Mouse (Mus musculus): Measurements from ENCODE around the gene Epor.

The Epor gene

DNA sequence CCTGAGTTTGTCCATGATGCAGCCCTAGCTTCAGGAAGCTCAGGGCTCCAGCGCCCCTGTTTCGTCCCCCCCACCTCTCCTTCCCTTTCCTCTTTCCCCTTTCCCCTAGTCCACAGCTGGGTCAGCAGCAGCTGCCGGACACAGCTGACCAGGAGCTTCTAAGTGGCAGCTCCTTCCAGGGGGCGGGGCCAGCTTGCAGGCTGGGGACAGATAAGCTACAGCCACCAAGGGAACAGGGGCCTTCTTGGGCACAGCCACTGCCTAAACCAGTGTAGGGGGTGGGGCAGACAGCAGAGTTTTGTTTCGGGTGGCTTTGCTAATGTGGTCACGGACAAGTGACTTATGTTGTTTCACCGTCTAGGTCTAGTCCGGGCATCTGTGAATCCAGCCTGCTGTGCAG is at the start of gene Epor:
TSS of gene Epor (minus strand) at position 90 of the 400 bp plus-strand sequence.
- no peak for DNase-seq (ENCODE audit: low read depth in 2 of 2, low spot score in 2 of 2)

DNA sequence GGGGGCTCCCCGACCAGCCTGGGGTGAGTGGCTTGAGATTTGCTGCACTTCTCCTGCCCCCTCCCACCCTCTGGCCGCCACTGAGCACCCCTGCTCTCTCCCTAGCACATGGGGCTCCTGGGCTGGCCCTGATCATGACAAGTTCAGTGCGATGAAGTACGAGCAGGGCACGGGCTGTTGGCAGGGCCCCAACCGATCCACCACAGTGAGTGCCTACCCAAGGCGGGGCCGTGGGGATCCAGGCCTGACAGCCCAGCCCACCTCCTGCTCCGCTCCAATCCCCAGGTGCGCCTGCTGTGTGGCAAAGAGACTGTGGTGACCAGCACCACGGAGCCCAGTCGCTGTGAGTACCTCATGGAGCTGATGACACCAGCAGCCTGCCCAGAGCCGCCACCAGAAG is 49.4 kb upstream of the Epor start:
- DNase-seq (ENCODE audit: low read depth in 2 of 2, low spot score in 2 of 2): no peak

DNA sequence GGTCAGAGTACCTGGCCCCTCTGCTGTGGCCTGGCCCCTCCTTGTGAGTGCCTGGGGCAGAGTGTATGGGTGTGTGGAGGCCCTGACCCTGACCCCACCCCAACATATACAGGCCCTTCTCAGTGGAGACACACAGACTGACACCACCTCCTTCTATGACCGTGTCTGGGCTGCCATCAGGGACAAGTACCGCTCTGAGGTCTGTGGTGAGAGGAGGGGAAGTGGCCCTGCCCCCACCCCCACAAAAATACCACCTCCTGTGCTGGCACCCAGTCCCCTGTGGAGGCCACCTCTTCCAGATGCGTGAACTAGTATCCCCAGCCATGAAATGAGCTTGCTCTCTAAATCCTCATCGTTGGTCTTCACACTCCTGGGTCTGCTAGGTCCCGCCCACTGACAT is 47.7 kb upstream of the Epor start:
- DNase-seq (ENCODE audit: low read depth in 2 of 2, low spot score in 2 of 2): no peak

DNA sequence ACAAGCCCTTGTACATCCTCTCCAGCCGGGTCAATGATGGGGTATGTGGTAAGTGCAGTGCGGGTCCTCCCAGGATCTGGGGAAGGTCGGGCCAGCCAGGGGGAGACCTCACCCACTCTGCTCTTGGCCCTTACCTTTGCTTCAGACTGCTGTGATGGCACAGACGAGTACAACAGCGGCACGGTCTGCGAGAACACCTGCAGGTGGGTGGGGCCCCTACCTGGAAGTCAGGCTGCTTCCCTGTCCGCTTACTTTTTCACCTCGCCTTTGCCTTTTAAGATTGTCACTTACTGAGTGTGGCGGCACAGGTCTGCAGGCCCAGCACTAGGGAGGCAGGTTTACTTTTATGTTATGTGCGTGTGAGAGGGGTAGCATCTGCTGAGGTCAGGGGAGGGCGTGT is 41.2 kb upstream of the Epor start:
- no peak for DNase-seq (ENCODE audit: low read depth in 2 of 2, low spot score in 2 of 2)

DNA sequence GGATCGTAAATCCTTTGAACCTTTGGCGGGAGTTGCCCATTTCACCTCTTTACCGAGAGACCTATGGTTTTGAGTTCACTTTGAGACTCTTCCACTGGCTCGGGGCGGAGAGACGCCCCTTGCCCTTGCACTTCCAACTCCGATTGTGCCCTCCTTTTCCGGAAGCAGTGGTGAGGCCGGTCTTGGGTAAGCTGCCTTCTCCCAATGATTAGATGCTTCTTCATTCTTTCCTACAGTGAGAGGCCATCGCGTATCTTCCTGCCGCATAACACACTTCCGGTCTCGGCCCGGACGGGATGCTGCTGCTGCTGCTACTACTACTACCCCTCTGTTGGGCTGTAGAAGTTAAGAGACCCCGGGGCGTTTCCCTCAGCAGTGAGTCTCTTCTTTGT is 39.9 kb upstream of the Epor start:
- no peak for DNase-seq (ENCODE audit: low read depth in 2 of 2, low spot score in 2 of 2)

DNA sequence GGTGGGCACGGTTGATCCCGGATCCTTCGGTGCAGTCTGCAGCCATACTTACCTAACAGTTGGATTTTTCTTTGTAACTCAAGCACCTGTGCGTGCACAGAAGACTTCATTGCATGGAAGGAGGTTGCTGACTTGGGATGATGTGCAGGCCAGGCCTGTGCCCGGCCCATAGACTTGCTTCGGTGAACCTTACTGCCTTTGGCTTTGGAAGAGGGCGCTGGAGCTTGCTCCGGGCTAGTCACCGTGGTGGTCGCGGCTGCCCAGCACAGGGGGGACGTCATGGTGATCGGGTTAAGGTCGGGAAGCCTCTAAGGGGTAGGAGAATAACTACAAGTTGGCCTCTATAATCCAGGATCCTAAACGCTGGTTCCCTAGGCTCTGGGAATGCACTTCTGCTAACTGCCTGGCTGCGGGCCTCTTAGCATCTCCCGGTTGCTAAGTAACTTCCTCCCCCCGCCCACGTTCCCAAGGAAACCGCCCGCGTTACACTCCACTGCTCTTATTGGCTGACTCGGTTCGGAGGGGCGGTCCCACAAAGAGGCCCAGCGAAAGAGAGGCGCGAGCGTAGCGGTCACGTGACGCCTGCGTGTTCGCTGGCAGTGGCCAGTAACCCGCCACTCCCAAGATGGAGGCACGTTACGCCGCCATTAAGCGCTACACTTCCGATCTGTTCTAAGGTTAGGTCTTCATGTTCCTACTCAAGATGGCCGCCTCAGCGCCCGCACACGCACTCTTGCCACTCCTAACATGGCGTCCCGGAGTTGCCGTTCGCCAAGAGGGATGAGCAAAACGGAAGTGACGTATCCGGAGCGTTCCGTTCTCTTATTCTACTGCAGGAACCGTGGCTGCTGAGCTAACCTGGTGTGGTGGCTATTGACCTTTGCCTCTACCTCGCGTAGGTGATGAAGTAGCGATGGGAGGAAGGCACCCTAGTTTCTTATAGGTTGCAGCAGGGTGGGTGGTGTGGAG is 39.2 kb upstream of the Epor start, which contains the start of the genes Ccdc151 and Prkcsh:
TSS of gene Ccdc151 (minus strand) at position 441 of the 969 bp plus-strand sequence.
TSS of gene Prkcsh (plus strand) at position 613 of the 969 bp plus-strand sequence.
- peak; percentile 96 to 97 for DNase-seq (ENCODE audit: low read depth in 2 of 2, low spot score in 2 of 2)

DNA sequence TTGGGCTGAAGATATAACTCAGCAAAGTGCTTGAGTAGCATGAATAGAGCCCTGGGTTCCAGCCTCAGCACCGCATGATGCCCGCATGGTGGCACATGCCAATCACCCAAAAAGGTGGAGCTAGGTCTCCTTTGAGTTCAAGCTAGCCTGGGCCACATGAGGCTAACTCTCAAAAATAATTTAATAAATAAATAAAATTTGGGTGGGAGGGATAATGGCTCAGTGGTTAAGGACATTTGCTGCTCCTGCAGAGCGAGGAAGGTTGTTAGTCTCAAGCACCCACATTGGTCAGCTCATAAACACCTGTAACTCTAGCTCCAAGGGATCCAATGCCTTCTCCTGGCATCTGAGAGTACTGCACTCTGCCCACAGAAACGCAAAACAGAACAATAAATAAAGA is 38.3 kb upstream of the Epor start:
- DNase-seq (ENCODE audit: low read depth in 2 of 2, low spot score in 2 of 2): no peak

DNA sequence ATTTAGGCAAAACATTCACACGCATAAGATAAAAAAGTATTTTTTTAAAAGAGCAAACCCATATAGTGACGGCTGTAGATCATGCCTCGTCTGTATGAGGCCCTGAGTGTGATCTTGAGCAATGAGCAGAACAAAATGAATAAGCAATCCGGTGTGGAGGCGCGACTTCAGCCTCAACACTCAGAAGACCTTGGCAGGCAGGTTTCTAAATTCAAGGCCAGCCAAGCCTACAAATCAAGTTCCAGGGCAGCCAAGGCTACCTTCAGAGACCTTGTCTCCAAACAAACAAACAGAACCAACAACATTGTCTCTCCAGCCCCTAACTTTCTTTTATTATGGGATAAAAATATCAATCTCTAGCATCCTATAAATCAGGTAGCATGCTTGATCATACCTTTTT is 37.0 kb upstream of the Epor start:
- no peak for DNase-seq (ENCODE audit: low read depth in 2 of 2, low spot score in 2 of 2)

DNA sequence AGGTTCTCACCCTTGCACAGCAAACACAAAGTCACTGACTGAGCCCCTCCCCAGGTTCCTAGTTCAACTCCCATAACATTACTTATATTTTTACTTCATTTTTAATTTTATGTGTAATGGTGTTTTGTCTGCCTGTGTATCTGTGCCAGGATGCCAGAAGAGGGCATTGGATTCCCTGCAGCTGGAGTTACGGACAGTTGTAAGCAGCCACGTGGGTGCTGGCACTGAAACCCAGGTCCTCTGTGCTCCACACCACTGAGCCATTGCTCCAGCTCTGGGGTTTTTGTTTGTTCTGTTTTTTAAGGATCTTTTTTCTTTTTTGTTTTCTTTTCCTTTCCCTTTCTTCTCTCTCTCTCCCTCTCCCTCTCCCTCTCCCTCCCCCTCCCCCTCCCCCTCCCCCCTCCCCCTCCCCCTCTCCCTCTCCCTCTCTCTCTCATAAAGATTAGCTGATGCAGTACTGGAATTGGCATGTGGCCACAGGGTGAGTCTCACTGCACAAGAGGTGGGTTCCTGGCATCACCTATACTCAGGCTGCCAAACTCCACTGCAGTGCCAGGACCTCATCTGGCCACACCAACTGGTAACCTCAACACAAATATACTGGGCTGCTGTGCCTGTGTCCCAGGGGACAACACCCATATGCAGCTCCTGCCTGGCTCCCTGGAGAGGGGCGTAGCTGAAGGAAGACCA is 33.0 kb upstream of the Epor start:
- DNase-seq (ENCODE audit: low read depth in 2 of 2, low spot score in 2 of 2): no peak

DNA sequence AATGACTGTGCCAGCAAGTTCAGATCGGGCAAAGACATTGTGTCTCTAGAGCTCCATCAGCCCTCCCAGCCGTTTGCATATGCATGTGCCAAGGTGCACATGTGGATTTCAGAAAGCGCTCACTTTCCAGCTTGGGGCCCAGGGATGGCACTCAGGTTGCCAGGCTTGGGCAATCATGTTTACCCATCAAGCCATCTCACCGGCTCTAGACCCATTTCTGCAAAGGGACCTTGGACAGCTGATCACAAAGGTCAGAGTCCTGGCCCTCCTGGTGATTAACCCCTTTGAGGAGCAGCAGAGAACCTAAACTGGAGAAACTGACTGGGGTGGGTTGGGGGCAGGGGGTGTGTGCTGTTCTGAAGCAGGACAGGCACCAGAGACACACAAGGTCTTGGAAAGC is 28.9 kb upstream of the Epor start:
- no peak for DNase-seq (ENCODE audit: low read depth in 2 of 2, low spot score in 2 of 2)

DNA sequence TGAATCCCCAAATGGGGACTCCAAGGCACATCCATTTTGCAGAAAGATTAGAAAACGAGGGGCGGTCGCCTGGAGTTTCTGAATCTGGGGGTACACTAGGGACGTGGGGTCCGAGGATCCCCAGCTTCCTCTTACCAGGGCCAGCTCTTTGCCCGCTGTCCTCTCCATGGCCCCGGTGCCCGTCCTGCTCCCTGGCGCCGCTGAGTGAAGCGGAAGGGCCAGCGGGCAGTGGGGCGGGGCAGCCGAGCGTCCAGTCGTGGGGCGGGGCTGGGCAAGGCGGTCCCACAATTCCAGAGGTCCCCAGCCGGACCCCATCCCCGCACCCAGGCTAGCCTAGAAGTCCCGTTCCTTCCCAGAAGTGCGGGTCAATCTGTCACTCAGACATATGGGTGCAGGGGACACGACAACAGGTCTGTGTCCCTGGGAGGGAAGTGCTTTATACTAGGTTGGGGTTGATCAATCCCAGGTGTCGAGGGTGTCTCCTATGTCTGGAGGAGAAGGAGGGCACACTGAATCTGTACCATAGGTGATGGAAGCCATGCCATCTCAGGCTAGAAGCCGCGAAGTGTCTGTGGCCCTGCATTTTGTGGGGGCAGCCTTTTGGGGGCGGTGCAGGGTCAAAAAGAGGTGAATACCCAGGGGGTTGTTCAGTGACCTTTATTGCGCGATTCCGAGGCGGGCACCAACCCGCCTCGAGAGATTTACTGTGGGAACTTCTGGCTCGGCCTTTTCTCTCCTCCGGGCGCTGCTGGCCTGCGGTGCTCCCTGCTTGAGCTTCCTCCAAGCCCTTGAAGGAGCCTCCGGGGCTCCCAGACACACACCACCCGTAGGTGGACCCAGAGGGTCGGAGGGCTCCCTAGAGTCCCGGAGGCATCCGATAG is 26.2 kb upstream of the Epor start, which contains the start of gene Rgl3:
TSS of gene Rgl3 (minus strand) at position 217 of the 881 bp plus-strand sequence.
- no peak for DNase-seq (ENCODE audit: low read depth in 2 of 2, low spot score in 2 of 2)

DNA sequence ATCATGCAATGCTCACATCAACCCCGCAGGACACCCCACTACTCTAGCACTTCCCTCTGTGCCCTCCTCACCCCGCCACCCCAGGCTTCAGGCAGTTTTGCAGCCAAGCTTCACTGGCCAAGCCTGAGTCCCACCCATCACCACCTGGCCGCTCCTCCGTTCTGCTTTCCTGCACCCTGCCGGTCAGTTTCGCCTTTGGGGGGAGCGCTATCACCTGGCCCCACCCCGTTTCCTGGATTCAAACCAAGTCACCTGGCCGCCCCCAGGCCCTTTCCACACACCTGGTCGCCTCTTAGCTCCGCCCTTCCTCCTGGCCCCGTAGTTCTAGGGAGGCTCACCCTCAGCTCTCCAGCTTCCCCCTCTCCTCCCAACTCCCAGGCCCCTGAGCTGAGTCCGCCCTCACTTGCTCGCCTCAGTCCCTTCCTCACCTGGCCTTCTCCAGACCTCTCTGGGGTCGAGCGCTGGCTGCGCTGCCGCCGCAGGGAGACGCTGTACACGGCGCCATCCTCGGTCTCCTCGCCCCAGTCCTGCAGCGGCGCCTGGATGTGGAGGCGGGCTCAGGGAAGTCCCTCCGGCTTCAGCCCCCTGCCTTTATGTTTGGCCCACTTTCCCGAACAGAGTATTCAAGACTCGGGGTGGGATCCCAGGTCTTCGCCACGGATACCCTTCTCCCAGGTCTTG is 25.3 kb upstream of the Epor start:
- no peak for DNase-seq (ENCODE audit: low read depth in 2 of 2, low spot score in 2 of 2)

DNA sequence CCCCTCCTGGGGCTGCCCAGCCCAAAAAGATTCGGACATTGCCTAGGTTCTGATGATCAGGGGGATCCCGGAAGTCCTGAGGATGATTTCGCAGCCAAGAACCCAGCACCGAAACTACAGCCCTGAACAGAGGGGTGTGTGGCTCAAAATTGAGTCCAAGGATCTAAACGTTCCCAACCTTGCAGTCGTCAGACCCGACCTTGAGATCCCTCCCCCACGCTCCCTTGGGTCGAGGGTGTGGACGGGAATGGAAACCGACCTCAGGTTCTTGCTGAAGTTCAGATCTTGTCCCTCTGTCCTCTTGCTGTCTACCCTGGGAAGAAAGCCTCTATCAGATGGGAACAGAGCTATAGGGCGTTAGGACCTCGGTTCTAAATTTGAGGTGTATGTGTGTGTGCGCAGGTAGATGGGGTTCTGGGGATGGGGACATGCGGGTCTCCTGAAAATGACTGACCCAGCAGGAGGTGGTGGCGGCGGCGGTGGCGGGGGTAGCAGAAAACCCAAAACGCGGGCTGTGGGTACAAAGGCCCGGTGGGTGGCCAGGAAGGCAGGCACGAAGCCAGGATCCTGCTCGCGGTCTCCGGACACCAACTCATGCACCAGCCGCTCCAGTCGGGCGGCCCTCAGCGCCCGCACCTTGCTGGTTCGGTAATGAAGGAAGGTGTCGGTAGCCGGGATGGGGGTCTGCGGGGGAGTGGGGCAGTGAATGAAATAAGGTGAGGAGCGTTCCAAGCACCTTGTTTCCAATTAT is 24.5 kb upstream of the Epor start:
- no peak for DNase-seq (ENCODE audit: low read depth in 2 of 2, low spot score in 2 of 2)

DNA sequence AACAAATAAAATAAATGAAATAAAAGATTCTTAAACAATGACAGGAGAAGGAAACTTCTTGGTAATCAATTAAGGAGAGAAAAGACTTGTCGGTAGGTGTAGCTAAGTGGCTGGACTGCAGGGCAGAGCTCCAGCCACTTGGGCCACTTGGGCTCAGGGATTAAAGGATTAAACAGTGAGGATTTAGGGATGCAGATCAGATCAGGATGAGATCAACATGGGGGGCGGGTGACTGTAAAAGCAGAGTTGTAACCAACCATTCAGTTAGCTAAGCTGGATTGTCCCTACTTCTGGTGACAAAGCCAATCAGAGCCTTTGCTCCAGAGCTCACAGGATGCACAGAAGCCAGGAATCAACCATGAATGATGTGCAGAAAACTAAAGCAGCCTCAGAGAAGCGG is 20.6 kb upstream of the Epor start:
- no peak for DNase-seq (ENCODE audit: low read depth in 2 of 2, low spot score in 2 of 2)

DNA sequence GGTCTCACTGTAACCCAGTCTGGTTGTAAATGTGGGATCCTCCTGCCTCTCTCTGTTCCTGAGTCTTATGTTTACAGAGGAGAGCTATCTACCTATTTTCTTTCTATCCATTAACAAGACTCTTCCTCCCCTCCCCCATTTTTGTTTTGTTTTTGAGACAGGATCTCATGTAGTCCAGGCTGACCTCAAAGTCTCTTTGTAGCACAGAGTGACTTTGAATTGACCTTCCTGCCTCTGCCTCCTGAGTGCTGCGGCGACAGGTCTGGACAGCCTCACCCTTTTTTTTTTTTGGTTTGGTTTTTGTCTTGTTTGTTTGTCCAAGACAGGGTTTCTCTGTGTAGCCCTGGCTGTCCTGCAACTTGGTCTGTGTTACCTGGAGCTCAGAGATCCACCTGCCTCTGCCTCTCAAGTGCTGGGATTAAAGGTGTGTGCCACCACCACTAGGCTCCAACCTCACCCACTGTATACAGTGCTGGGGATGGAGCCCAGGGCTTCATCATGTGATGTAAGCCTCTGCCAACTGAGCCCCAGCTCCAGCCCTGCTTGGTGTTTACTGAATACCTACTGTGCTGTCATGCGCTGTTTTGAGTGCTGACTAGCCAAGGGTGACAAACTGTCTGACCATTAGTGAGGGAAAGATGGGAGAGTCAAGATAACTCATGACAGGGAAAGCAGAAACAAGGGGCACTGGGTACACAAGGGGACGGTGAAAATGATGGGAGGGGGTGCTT is 15.3 kb upstream of the Epor start:
- no peak for DNase-seq (ENCODE audit: low read depth in 2 of 2, low spot score in 2 of 2)

DNA sequence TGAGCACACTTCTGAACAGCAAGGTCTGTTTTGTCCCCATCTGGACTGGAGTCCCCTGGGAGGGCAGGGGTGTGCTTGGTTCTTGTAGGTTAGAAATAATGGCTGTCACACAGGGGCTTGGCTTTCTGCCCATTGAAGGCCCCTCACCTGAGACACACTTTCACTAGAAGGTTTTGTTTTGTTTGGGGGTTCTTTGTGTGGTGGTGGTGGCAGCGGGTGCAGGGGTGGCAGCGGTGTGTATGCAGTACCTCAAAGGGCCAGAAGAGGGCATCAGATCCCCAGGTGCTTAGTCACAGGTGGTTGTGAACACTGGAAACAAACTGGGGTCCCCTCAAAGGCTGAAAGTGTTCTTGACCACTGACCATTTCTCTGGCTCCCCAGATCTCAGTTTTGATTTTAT is 14.7 kb upstream of the Epor start:
- peak; percentile 53 to 58 for DNase-seq (ENCODE audit: low read depth in 2 of 2, low spot score in 2 of 2)

DNA sequence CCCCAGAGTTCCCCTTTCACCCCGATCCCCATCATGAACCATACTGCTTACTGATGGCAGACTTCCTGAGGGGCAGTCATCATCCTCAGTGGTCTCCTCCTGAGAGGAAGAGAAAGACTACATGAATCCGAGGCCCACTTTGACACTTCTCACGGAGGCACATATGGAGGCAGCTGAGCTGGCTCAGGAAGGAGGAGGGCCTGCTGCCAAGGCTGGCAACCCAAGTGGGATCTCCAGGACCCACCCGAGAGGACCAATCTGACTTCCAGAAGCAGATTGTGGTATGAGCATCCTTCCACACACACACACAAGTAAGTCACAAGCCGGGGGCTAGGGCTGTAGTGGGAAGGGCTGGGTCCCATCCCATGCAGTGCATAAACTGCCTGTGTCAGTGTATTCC is 14.0 kb upstream of the Epor start:
- no peak for DNase-seq (ENCODE audit: low read depth in 2 of 2, low spot score in 2 of 2)

DNA sequence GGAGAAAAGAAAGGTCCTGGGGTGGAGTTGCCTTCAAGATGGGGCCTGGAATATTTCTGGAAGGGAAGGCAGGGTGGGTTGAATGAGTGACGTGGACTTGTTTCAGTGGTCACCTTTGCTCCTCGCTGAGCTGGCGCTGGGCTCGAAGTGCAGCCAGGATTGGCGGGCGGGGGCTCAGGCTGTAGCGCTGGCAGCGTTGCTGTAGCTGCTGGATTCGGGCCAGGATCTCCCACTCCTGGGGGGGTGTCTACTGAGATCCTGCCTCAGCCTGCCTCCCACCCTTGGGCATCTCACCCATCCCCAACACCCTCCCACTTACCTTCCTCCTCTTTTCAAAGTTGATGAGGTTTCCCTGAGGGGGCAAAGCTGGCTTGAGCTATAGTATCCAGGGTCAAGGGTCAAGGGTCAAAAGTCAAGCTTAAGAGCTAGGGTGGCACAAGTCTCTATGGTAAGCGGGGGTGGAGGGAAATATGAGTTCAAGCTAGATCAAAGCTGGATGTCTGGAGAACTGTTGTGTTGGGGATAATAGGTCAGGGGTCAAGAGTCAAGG is 13.4 kb upstream of the Epor start:
- no peak for DNase-seq (ENCODE audit: low read depth in 2 of 2, low spot score in 2 of 2)

DNA sequence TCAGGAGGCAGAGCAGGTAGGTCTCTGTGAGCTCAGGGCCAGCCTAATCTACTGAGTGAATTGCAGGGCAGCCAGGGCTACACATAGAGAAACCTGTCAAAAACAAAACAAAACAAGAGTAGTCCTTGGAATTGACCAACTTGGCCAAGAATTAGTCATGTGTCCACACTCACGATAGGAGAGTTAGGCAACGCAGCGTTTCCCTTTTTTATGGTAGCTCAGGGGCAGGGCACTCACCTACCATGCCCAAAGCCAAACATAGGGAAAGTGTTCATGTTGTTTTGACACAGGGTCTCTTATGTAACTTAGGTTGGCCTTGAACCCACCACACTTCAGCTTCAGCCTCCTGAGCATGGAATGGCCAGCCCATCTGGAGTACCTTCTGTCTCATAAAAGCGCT is 6.0 kb upstream of the Epor start:
- DNase-seq (ENCODE audit: low read depth in 2 of 2, low spot score in 2 of 2): no peak
